Mouse (Mus musculus) kidney, postnatal 14 days (tissue): ENCODE data around the gene Btbd1.

Experiments
- DNase-seq: peaks from one replicate; pipeline ENCODE4 v3.0.0; 2022; ENCODE audit warnings: mixed read lengths

The Btbd1 gene

GRCm38 (mm10) chr7:81775325-81775724 is 53.9 kb downstream of the Btbd1 start:
- DNase-seq, result no peak

GRCm38 (mm10) chr7:81772786-81773539 is 56.3 kb downstream of the Btbd1 start:
- no peak for DNase-seq

GRCm38 (mm10) chr7:81763110-81763845 is 66.0 kb downstream of the Btbd1 start:
- peak; percentile 22 for DNase-seq

GRCm38 (mm10) chr7:81762180-81763109 is 66.8 kb downstream of the Btbd1 start, which contains the start of gene Ramac:
Gene Ramac (plus strand): TSS chr7:81762925.
- peak; percentile 92 for DNase-seq

DNA sequence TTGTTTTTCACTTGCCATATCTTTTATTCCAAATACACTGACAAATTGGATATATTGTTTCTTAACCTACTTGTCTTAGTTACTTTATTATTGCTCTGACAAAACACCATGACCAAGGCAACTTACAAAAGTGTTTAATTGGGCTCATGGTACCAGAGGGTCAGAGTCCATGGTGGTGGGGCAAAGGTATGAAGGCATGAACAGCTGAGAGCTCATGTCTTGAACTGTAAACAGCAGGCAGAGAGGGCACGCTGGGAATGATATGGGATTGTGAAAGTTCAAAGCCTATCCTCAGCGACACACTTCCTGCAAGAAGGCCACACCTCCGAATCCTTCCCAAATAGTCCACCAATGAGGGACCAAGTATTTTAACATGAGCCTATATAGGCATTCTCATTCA is 81.3 kb downstream of the Btbd1 start:
- DNase-seq, result no peak

DNA sequence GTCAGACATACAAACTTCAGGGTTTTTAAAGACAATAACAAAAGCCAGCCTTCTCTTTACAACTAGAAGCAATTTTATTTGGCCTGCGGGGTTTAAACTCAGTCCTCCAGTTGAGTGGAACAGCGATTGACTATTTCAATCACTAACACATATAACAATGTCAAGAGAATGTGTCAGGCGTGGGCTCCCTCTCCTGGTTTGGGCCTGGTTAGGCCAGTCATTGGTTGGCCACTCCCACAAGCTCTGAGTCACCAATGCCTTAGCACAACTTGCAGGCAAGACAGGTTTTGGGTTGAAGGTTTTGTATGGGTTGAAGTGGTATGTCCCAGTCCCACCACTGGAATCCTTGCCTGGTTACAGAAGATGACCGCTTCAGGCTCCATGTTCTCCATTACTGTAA is 85.1 kb downstream of the Btbd1 start:
- DNase-seq, result peak; percentile 21
